Mouse (Mus musculus): ENCODE measurements around the gene Zbtb20. TPM values are rescaled to one million over a fixed set of nuclear protein-coding genes. Genes with fewer than 3 reads are reported as not detected.

Gene Zbtb20
- total and polyA plus RNA-seq, 3 experiments: 1.8 to 18.1 (median 6.6) TPM

GRCm38 (mm10) chr16:43396849-43397628, 521.4 kb downstream of the Zbtb20 start:
- TF ChIP-seq CTCF (IDR thresholded peaks at IDR 0.05; ENCODE audit: low read depth, low read length) (no peak), GATA2 (IDR thresholded peaks at IDR 0.05; ENCODE audit: borderline replicate concordance, low read depth, low read length) (no peak), POLR2AphosphoS5 (IDR thresholded peaks at IDR 0.05; ENCODE audit: insufficient replicate concordance, low read depth, low read length) (no peak), GATA1 (IDR thresholded peaks at IDR 0.05; ENCODE audit: borderline replicate concordance, low read length) (no peak), TAL1 (conservative IDR thresholded peaks at IDR 0.05; ENCODE audit: low read depth, low read length) (no peak)
- no peaks in the 10 kb centered on the region for H3K9me3 ChIP-seq (replicated peaks)
- no peak overlapping the region for H3K4me3 ChIP-seq (ENCODE audit: low read depth, low read length)
- DNase-seq (ENCODE audit: low spot score) (no peak), ATAC-seq (ENCODE audit: extremely low read depth, insufficient number of reproducible peaks, low FRiP score, poor library complexity, severe bottlenecking) (no peak)
- no peaks in the 10 kb centered on the region for H3K36me3 ChIP-seq (replicated peaks)
- H3K4me1 ChIP-seq (ENCODE audit: insufficient read depth, low read depth, low read length): no peaks in the 10 kb centered on the region
- no peaks in the 10 kb centered on the region for H3K27me3 ChIP-seq (ENCODE audit: insufficient read depth, low read length)

GRCm38 (mm10) chr16:43397629-43398323, 522.1 kb downstream of the Zbtb20 start:
- TF ChIP-seq POLR2AphosphoS5 (IDR thresholded peaks at IDR 0.05; ENCODE audit: insufficient replicate concordance, low read depth, low read length) (no peak), GATA2 (IDR thresholded peaks at IDR 0.05; ENCODE audit: borderline replicate concordance, low read depth, low read length) (no peak)
- no peaks in the 10 kb centered on the region for H3K4me1 ChIP-seq (ENCODE audit: insufficient read depth, low read depth, low read length)
- no peaks in the 10 kb centered on the region for H3K36me3 ChIP-seq (replicated peaks)
- H3K9me3 ChIP-seq (replicated peaks): no peaks in the 10 kb centered on the region
- no peak overlapping the region for H3K4me3 ChIP-seq (ENCODE audit: low read depth, low read length)
- DNase-seq (ENCODE audit: low spot score) (no peak), ATAC-seq (ENCODE audit: extremely low read depth, insufficient number of reproducible peaks, low FRiP score, poor library complexity, severe bottlenecking) (no peak)
- no peaks in the 10 kb centered on the region for H3K27me3 ChIP-seq (ENCODE audit: insufficient read depth, low read length)

- H3K4me3 ChIP-seq (ENCODE audit: low read depth, low read length): no peak overlapping the region
- ATAC-seq (ENCODE audit: extremely low read depth, insufficient number of reproducible peaks, low FRiP score, poor library complexity, severe bottlenecking) (no peak), DNase-seq (ENCODE audit: low spot score) (no peak)
- no peaks in the 10 kb centered on the region for H3K36me3 ChIP-seq (replicated peaks)
- peaks cover 4% of the 10 kb centered on the region; the same call in 1 of the 2 replicates for H3K27me3 ChIP-seq (ENCODE audit: insufficient read depth, low read length)
- H3K9me3 ChIP-seq (replicated peaks): no peaks in the 10 kb centered on the region
- H3K4me1 ChIP-seq (ENCODE audit: insufficient read depth, low read depth, low read length): no peaks in the 10 kb centered on the region
- TF ChIP-seq POLR2AphosphoS5 (IDR thresholded peaks at IDR 0.05; ENCODE audit: insufficient replicate concordance, low read depth, low read length) (no peak), GATA2 (IDR thresholded peaks at IDR 0.05; ENCODE audit: borderline replicate concordance, low read depth, low read length) (no peak), GATA1 (IDR thresholded peaks at IDR 0.05; ENCODE audit: borderline replicate concordance, low read length) (no peak), CTCF (IDR thresholded peaks at IDR 0.05; ENCODE audit: low read depth, low read length) (no peak), TAL1 (conservative IDR thresholded peaks at IDR 0.05; ENCODE audit: low read depth, low read length) (no peak)
Observed at GRCm38 (mm10) chr16:43399428-43399827, 523.7 kb downstream of the Zbtb20 start.

GRCm38 (mm10) chr16:43400046-43400445, 524.4 kb downstream of the Zbtb20 start:
- H3K27me3 ChIP-seq (ENCODE audit: insufficient read depth, low read length): peaks cover 4% of the 10 kb centered on the region; the same call in 1 of the 2 replicates
- no peak overlapping the region for H3K4me3 ChIP-seq (ENCODE audit: low read depth, low read length)
- no peaks in the 10 kb centered on the region for H3K4me1 ChIP-seq (ENCODE audit: insufficient read depth, low read depth, low read length)
- H3K36me3 ChIP-seq (replicated peaks): no peaks in the 10 kb centered on the region
- TF ChIP-seq GATA2 (IDR thresholded peaks at IDR 0.05; ENCODE audit: borderline replicate concordance, low read depth, low read length) (no peak), GATA1 (IDR thresholded peaks at IDR 0.05; ENCODE audit: borderline replicate concordance, low read length) (no peak), POLR2AphosphoS5 (IDR thresholded peaks at IDR 0.05; ENCODE audit: insufficient replicate concordance, low read depth, low read length) (no peak), TAL1 (conservative IDR thresholded peaks at IDR 0.05; ENCODE audit: low read depth, low read length) (no peak), CTCF (IDR thresholded peaks at IDR 0.05; ENCODE audit: low read depth, low read length) (no peak)
- DNase-seq (ENCODE audit: low spot score) (no peak), ATAC-seq (ENCODE audit: extremely low read depth, insufficient number of reproducible peaks, low FRiP score, poor library complexity, severe bottlenecking) (no peak)
- H3K9me3 ChIP-seq (replicated peaks): no peaks in the 10 kb centered on the region

DNA sequence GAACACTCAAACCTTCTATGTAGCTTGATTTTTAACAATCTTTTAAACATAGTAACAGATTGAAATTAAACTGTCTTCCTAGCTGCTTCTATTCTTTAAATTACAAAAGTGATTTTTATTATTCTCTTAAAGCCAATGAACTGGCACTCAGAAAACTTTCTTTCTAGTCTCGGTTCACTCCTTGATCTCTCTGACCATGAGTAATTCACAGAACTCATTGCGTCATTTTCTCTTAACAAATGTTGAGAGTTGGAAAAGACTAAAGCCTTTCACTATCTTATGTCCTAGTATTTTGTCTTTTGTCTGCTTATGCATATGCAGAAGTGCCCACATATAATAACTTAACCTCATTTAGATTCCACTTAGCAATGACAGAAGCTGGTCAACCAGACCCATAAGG, 525.3 kb downstream of the Zbtb20 start:
- no peak for DNase-seq (ENCODE audit: low spot score)
- Histone ChIP-seq H3K36me3 (replicated peaks) (no peaks in the 10 kb centered on the region), H3K4me3 (ENCODE audit: low read depth, low read length) (no peak overlapping the region), H3K4me1 (ENCODE audit: insufficient read depth, low read depth, low read length) (no peaks in the 10 kb centered on the region), H3K9me3 (replicated peaks) (no peaks in the 10 kb centered on the region), H3K27me3 (ENCODE audit: insufficient read depth, low read length) (peaks cover 4% of the 10 kb centered on the region; the same call in 1 of the 2 replicates)
- ATAC-seq (ENCODE audit: extremely low read depth, insufficient number of reproducible peaks, low FRiP score, poor library complexity, severe bottlenecking): no peak
- TF ChIP-seq CTCF (IDR thresholded peaks at IDR 0.05; ENCODE audit: low read depth, low read length) (no peak), GATA2 (IDR thresholded peaks at IDR 0.05; ENCODE audit: borderline replicate concordance, low read depth, low read length) (no peak), TAL1 (conservative IDR thresholded peaks at IDR 0.05; ENCODE audit: low read depth, low read length) (no peak), POLR2AphosphoS5 (IDR thresholded peaks at IDR 0.05; ENCODE audit: insufficient replicate concordance, low read depth, low read length) (no peak), GATA1 (IDR thresholded peaks at IDR 0.05; ENCODE audit: borderline replicate concordance, low read length) (no peak)

DNA sequence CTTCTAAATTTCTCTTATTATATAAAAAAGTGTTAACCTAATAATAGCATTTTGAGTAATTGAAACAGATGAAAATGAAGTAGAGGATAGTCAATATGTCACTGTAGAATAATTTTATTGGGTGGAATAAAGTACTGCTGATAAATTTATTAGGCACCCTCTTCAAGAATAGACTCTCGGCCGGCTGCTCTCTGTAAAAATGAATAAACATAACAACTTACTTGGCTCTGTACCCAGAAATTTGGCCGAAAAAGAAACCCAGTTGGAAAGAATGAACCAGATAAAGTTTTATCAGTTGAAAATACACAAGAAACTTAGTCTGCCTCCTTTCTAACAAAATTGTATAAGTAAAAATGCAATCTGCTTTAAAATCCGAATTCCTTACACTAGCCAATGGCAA, 527.2 kb downstream of the Zbtb20 start:
- peaks cover 4% of the 10 kb centered on the region; the same call in 1 of the 2 replicates for H3K27me3 ChIP-seq (ENCODE audit: insufficient read depth, low read length)
- H3K4me3 ChIP-seq (ENCODE audit: low read depth, low read length): no peak overlapping the region
- no peak for ATAC-seq (ENCODE audit: extremely low read depth, insufficient number of reproducible peaks, low FRiP score, poor library complexity, severe bottlenecking)
- TF ChIP-seq TAL1 (conservative IDR thresholded peaks at IDR 0.05; ENCODE audit: low read depth, low read length) (no peak), CTCF (IDR thresholded peaks at IDR 0.05; ENCODE audit: low read depth, low read length) (no peak), POLR2AphosphoS5 (IDR thresholded peaks at IDR 0.05; ENCODE audit: insufficient replicate concordance, low read depth, low read length) (no peak), GATA2 (IDR thresholded peaks at IDR 0.05; ENCODE audit: borderline replicate concordance, low read depth, low read length) (no peak), GATA1 (IDR thresholded peaks at IDR 0.05; ENCODE audit: borderline replicate concordance, low read length) (no peak)
- no peaks in the 10 kb centered on the region for H3K9me3 ChIP-seq (replicated peaks)
- H3K36me3 ChIP-seq (replicated peaks): no peaks in the 10 kb centered on the region
- DNase-seq (ENCODE audit: low spot score): no peak
- H3K4me1 ChIP-seq (ENCODE audit: insufficient read depth, low read depth, low read length): no peaks in the 10 kb centered on the region

Measured in G1E (cell line).